Mouse (Mus musculus): Measurements from ENCODE around the gene Stil.

The Stil gene

GRCm38 (mm10) chr4:115051245-115051644 is 51.3 kb downstream of the Stil start:
- no peak for DNase-seq

- DNase-seq = peak; percentile 86
These were observed 52.5 kb downstream of the Stil start for GRCm38 (mm10) chr4:115052343-115053005.

GRCm38 (mm10) chr4:115055044-115055443 is 55.1 kb downstream of the Stil start:
- no peak for DNase-seq

GRCm38 (mm10) chr4:115055691-115056090 is 55.7 kb downstream of the Stil start:
- no peak for DNase-seq

GRCm38 (mm10) chr4:115056371-115056920 is 56.5 kb downstream of the Stil start, which contains the start of gene Tal1:
Gene Tal1 (plus strand): TSS chr4:115056426.
- peak; percentile 73 for DNase-seq

- peak; percentile 41 for DNase-seq
These were observed 57.1 kb downstream of the Stil start for GRCm38 (mm10) chr4:115056921-115057673.

- no peak for DNase-seq
These were observed 57.8 kb downstream of the Stil start for GRCm38 (mm10) chr4:115057674-115058316.

- peak; percentile 42 for DNase-seq
These were observed 58.4 kb downstream of the Stil start for GRCm38 (mm10) chr4:115058317-115058761.

GRCm38 (mm10) chr4:115058871-115059590 is 59.1 kb downstream of the Stil start:
- DNase-seq = peak; percentile 16

GRCm38 (mm10) chr4:115059871-115060270 is 59.9 kb downstream of the Stil start:
- peak; percentile 55 for DNase-seq

- DNase-seq = no peak
These were observed 60.8 kb downstream of the Stil start for GRCm38 (mm10) chr4:115060753-115061152.

- no peak for DNase-seq
These were observed 62.5 kb downstream of the Stil start for GRCm38 (mm10) chr4:115062540-115062874.

- DNase-seq = peak; percentile 61
These were observed 63.0 kb downstream of the Stil start for GRCm38 (mm10) chr4:115062875-115063517.

GRCm38 (mm10) chr4:115063518-115064239 is 63.7 kb downstream of the Stil start:
- no peak for DNase-seq

- no peak for DNase-seq
These were observed 71.7 kb downstream of the Stil start for GRCm38 (mm10) chr4:115071668-115072067.

GRCm38 (mm10) chr4:115074789-115075188 is 74.8 kb downstream of the Stil start:
- DNase-seq = no peak

- peak; percentile 57 for DNase-seq
These were observed 75.4 kb downstream of the Stil start for GRCm38 (mm10) chr4:115075204-115075915.

- DNase-seq = peak; percentile 85
These were observed 79.2 kb downstream of the Stil start for GRCm38 (mm10) chr4:115078892-115079820.

GRCm38 (mm10) chr4:115079821-115080349 is 79.9 kb downstream of the Stil start:
- no peak for DNase-seq
